Mouse (Mus musculus): Measurements from ENCODE around the gene Tnnc2. TPM values are rescaled to one million over a fixed set of nuclear protein-coding genes. Genes with fewer than 3 reads are reported as not detected.

Tnnc2 gene
- 0.59 and 1.7 TPM in 2 replicates for polyA plus RNA-seq (2014; fragmentation: Nextera tagmentation; extraction: Ambion mirVana)

DNA sequence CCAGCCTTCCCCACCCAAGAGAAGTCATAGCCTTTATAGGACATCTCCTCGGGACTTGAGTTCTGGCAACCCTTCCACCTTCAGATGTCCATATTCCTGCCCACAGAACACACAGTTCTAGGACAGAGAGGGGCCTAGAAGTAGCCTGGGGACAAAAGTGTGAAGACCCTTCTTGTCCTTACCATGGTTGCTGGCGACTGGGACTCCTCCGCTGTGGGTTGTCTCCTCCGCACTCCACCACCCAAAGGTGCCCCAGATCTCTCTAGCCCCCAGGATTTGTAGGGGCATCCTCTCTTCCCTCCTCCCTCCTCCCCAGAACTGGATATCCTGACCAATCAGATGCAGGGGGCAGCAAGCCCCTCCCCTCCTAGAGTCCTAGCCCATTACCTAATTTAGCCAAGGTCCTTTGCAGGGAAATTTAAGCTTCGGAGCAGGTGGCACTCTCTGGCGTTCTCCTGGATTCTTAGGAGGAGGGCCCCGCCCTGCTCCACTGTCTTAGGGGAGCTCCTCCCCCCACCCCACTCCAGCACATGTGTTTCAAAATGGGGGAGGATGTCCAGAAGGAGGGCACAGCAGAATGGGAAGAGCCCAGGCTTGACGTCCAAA, at the start of gene Tnnc2:
Tnnc2 (minus strand) TSS at position 487 of the 606 bp plus-strand sequence.
- no peaks in the 10 kb centered on the region for H3K36me3 ChIP-seq (ENCODE audit: control insufficient read depth, insufficient read depth, low read length)
- H3K9me3 ChIP-seq (ENCODE audit: control insufficient read depth, low read length): no peaks in the 10 kb centered on the region
- peaks cover 0 to 2% of the 10 kb centered on the region in 2 experiments; a peak in 3 of 4 replicates for H3K4me1 ChIP-seq (ENCODE audit: control insufficient read depth in 2 of 2, insufficient read depth in 2 of 2, low read length in 2 of 2)
- H3K4me3 ChIP-seq (ENCODE audit: control insufficient read depth in 1 of 2, insufficient read depth in 1 of 2, low read depth in 1 of 2, low read length in 2 of 2): no peak within 1 kb of the TSS
- no peak within 1 kb of the TSS for H3K9ac ChIP-seq (ENCODE audit: low read length)
- H3K27ac ChIP-seq (replicated peaks in 1 of 2; ENCODE audit: control insufficient read depth in 1 of 2, insufficient read depth in 1 of 2, low read depth in 2 of 2, low read length in 2 of 2): no peak within 1 kb of the TSS
- H3K27me3 ChIP-seq (ENCODE audit: control insufficient read depth, insufficient read depth, low read length): 0 out of 2 replicates have a peak, but pooled peaks cover 5% of the 10 kb centered on the region
- 62% methylated on average over 8 of the region's 8 CpGs for WGBS
- ATAC-seq (ENCODE audit: insufficient number of reproducible peaks, insufficient read depth, low FRiP score, low read depth): no peak
- H3K4me2 ChIP-seq (ENCODE audit: low read length): no peak within 1 kb of the TSS

DNA sequence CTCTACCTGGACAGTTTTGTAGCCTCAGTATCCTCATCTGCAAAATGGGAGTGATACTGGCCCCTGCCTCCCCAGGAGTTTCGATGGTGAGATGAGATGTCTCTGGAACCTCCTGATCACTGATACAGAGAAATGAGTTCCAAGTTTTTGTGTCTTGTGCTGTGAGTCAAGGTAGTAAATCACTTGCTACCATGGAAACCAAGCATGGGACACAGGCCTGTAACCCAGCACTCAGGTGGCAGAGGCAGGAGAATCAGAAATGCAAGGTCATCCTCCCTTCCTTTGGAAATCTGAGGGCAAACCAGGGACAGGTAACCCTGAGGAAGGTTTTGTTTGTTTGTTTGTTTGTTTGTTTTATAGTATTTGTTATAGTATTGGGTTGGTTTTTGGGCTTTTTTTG, 49.3 kb upstream of the Tnnc2 start:
- ATAC-seq (ENCODE audit: insufficient number of reproducible peaks, insufficient read depth, low FRiP score, low read depth): no peak

DNA sequence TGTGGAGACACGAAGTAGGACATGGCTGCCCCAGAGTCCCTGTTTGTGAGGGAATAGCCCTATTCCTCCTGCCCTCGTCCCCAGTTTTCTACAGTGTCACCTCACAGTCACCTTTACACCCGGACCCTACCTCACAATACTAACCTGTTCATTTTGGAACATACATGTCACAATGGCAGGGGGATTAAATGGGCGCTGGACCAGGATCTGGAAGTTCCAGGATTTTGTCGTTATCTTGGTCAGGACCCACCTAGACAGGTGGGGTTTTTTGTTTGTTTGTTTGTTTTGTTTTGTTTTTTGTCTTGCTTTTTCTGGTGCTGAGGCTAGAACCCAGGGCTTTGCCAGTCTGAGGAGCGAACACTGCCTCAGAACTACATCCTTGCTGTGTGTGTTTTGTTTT, 48.7 kb upstream of the Tnnc2 start, which contains the start of gene Spata25:
Spata25 (minus strand) TSS at position 101 of the 400 bp plus-strand sequence.
- H3K4me2 ChIP-seq (ENCODE audit: low read length): no peak within 1 kb of the TSS
- H3K36me3 ChIP-seq (ENCODE audit: control insufficient read depth, insufficient read depth, low read length): peaks cover 55% of the 10 kb centered on the region
- no peak within 1 kb of the TSS for H3K27ac ChIP-seq (replicated peaks in 1 of 2; ENCODE audit: control insufficient read depth in 1 of 2, insufficient read depth in 1 of 2, low read depth in 2 of 2, low read length in 2 of 2)
- no peaks in the 10 kb centered on the region for H3K27me3 ChIP-seq (ENCODE audit: control insufficient read depth, insufficient read depth, low read length)
- 81% methylated on average over 6 of the region's 6 CpGs for WGBS
- H3K4me1 ChIP-seq (ENCODE audit: control insufficient read depth in 2 of 2, insufficient read depth in 2 of 2, low read length in 2 of 2): peaks cover 5 to 24% of the 10 kb centered on the region in 2 experiments; a peak in 3 of 4 replicates
- no peaks in the 10 kb centered on the region for H3K9me3 ChIP-seq (ENCODE audit: control insufficient read depth, low read length)
- no peak within 1 kb of the TSS for H3K4me3 ChIP-seq (ENCODE audit: control insufficient read depth in 1 of 2, insufficient read depth in 1 of 2, low read depth in 1 of 2, low read length in 2 of 2)
- no peak within 1 kb of the TSS for H3K9ac ChIP-seq (ENCODE audit: low read length)
- ATAC-seq (ENCODE audit: insufficient number of reproducible peaks, insufficient read depth, low FRiP score, low read depth): no peak

More for the DNA sequence above, 49.3 kb upstream of the Tnnc2 start:
- Histone ChIP-seq H3K9me3 (ENCODE audit: control insufficient read depth, low read length) (no peaks in the 10 kb centered on the region), H3K36me3 (ENCODE audit: control insufficient read depth, insufficient read depth, low read length) (peaks cover 55% of the 10 kb centered on the region), H3K27me3 (ENCODE audit: control insufficient read depth, insufficient read depth, low read length) (no peaks in the 10 kb centered on the region), H3K4me1 (ENCODE audit: control insufficient read depth in 2 of 2, insufficient read depth in 2 of 2, low read length in 2 of 2) (peaks cover 5 to 22% of the 10 kb centered on the region in 2 experiments; a peak in 3 of 4 replicates), H3K4me2 (ENCODE audit: low read length) (no peak overlapping the region), H3K9ac (ENCODE audit: low read length) (no peak overlapping the region), H3K4me3 (ENCODE audit: control insufficient read depth in 1 of 2, insufficient read depth in 1 of 2, low read depth in 1 of 2, low read length in 2 of 2) (no peak overlapping the region), H3K27ac (replicated peaks in 1 of 2; ENCODE audit: control insufficient read depth in 1 of 2, insufficient read depth in 1 of 2, low read depth in 2 of 2, low read length in 2 of 2) (no peak overlapping the region)
- 88% methylated on average over 1 of the region's 1 CpGs for WGBS

DNA sequence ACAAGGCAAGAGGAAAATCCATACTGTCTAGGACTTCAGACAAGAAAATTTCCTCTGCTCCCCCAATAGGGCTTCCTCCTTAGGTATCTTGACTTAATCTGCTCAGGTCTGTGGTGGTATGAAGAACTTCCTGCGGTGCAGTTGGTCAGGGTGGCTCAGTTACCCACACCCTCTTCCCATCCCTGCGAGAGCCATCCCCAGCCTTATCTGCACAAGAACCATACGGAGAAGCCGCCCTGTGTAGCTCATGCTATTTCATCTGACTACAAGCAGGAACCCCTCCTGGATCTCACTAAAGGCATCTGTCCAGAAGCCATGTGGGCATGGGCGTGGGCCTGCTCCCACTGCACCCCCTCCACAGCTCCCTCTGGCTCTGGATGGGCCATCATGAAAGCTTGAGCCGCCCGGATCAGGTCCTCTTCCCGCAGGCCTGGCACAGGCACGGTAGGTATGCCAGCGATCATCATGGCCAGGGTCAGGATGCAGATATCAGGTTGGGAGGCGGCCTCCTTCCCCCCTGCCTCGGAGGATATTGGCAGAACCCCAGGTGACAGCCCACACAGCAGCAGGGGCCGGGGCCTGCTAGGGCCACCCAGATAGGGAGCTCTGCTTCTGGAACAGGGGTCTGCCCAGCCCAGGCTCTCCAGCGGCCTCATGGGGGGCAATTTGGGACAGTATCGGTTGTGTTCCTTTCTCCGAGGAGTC, 47.5 kb upstream of the Tnnc2 start:
- no peak for ATAC-seq (ENCODE audit: insufficient number of reproducible peaks, insufficient read depth, low FRiP score, low read depth)
- H3K4me2 ChIP-seq (ENCODE audit: low read length): no peak overlapping the region
- no peak overlapping the region for H3K27ac ChIP-seq (replicated peaks in 1 of 2; ENCODE audit: control insufficient read depth in 1 of 2, insufficient read depth in 1 of 2, low read depth in 2 of 2, low read length in 2 of 2)
- peaks cover 3 to 22% of the 10 kb centered on the region in 2 experiments; a peak in 3 of 4 replicates for H3K4me1 ChIP-seq (ENCODE audit: control insufficient read depth in 2 of 2, insufficient read depth in 2 of 2, low read length in 2 of 2)
- H3K27me3 ChIP-seq (ENCODE audit: control insufficient read depth, insufficient read depth, low read length): no peaks in the 10 kb centered on the region
- H3K9me3 ChIP-seq (ENCODE audit: control insufficient read depth, low read length): no peaks in the 10 kb centered on the region
- no peak overlapping the region for H3K9ac ChIP-seq (ENCODE audit: low read length)
- no peak overlapping the region for H3K4me3 ChIP-seq (ENCODE audit: control insufficient read depth in 1 of 2, insufficient read depth in 1 of 2, low read depth in 1 of 2, low read length in 2 of 2)
- WGBS: 80% methylated on average over 16 of the region's 16 CpGs
- peaks cover 55% of the 10 kb centered on the region for H3K36me3 ChIP-seq (ENCODE audit: control insufficient read depth, insufficient read depth, low read length)

DNA sequence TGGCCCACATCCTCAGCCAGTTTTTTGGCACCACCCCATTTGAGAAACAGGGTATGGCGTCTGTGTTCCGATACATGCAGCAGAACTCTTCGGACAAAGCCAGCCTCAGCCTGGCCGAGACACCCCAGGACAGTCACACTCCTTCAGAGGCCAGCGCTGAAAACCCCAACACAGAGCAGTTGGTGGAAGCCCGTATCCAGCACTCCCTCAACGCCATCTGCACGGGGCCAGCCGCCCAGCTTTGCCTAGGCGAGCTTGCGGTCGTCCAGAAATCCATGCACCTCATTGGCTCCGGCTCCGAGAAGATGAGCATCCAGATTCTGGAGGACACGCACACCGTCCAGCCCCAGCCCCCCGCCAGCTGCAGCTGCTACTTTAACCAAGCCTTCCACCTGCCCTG, 45.8 kb upstream of the Tnnc2 start:
- H3K36me3 ChIP-seq (ENCODE audit: control insufficient read depth, insufficient read depth, low read length): peaks cover 66% of the 10 kb centered on the region
- 91% methylated on average over 17 of the region's 17 CpGs for WGBS

DNA sequence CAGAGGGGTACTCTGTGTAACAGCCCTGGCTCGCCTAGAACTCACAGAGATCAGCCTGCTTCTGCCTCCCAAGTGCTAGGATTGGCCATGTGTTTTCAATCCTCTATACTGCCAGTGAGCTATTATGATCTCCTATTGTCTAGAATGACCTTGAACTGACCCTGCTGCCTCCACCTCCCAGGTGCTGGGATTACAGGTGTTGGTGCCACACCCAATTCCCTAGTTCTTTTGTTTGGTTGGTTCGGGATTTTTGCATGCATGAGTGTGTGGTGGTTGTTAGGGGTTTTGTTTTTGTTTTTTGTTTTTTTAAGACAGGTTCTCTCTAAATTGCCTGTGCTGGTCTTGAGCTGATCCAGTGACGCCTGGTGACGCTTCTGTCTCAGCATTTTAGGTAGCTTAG, 44.2 kb upstream of the Tnnc2 start:
- Histone ChIP-seq H3K9ac (ENCODE audit: low read length) (no peak overlapping the region), H3K4me2 (ENCODE audit: low read length) (peak overlapping the region; percentile 67; the same call in 1 of the 2 replicates), H3K4me1 (ENCODE audit: control insufficient read depth in 2 of 2, insufficient read depth in 2 of 2, low read length in 2 of 2) (0 out of 4 replicates have a peak, but pooled peaks cover 0 to 4% of the 10 kb centered on the region in 2 experiments), H3K27ac (replicated peaks in 1 of 2; ENCODE audit: control insufficient read depth in 1 of 2, insufficient read depth in 1 of 2, low read depth in 2 of 2, low read length in 2 of 2) (no peak overlapping the region), H3K36me3 (ENCODE audit: control insufficient read depth, insufficient read depth, low read length) (peaks cover 61% of the 10 kb centered on the region), H3K4me3 (ENCODE audit: control insufficient read depth in 1 of 2, insufficient read depth in 1 of 2, low read depth in 1 of 2, low read length in 2 of 2) (no peak overlapping the region), H3K9me3 (ENCODE audit: control insufficient read depth, low read length) (no peaks in the 10 kb centered on the region), H3K27me3 (ENCODE audit: control insufficient read depth, insufficient read depth, low read length) (no peaks in the 10 kb centered on the region)
- no peak for ATAC-seq (ENCODE audit: insufficient number of reproducible peaks, insufficient read depth, low FRiP score, low read depth)
- WGBS: 96% methylated on average over 4 of the region's 4 CpGs

More for the DNA sequence above, 45.8 kb upstream of the Tnnc2 start:
- no peak overlapping the region for H3K27ac ChIP-seq (replicated peaks in 1 of 2; ENCODE audit: control insufficient read depth in 1 of 2, insufficient read depth in 1 of 2, low read depth in 2 of 2, low read length in 2 of 2)
- H3K4me2 ChIP-seq (ENCODE audit: low read length): no peak overlapping the region
- H3K4me1 ChIP-seq (ENCODE audit: control insufficient read depth in 2 of 2, insufficient read depth in 2 of 2, low read length in 2 of 2): peaks cover under 1 to 6% of the 10 kb centered on the region in 2 experiments; a peak in 2 of 4 replicates
- H3K27me3 ChIP-seq (ENCODE audit: control insufficient read depth, insufficient read depth, low read length): no peaks in the 10 kb centered on the region
- no peak overlapping the region for H3K4me3 ChIP-seq (ENCODE audit: control insufficient read depth in 1 of 2, insufficient read depth in 1 of 2, low read depth in 1 of 2, low read length in 2 of 2)
- H3K9ac ChIP-seq (ENCODE audit: low read length): no peak overlapping the region
- no peak for ATAC-seq (ENCODE audit: insufficient number of reproducible peaks, insufficient read depth, low FRiP score, low read depth)
- H3K9me3 ChIP-seq (ENCODE audit: control insufficient read depth, low read length): no peaks in the 10 kb centered on the region

DNA sequence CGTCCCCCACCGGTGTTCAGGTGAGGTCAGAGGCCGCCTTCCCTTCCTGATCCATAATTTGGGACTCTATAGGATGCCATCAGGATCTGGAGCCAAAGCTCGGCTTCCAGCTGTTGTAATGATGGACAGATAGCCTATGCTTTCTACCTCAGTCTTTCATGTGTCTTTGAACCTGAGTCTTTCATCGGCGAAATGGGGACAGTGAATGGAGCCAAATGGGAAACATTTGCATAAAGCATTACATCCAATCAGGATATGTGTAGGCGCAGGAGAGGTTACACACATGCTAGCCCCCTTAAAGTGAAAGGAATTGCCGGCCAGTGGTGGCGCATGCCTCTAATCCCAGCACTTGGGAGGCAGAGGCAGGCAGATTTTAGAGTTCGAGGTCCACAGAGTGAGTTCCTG, 43.4 kb upstream of the Tnnc2 start:
- H3K36me3 ChIP-seq (ENCODE audit: control insufficient read depth, insufficient read depth, low read length): peaks cover 53% of the 10 kb centered on the region
- H3K9ac ChIP-seq (ENCODE audit: low read length): peak overlapping the region; percentile 79
- H3K9me3 ChIP-seq (ENCODE audit: control insufficient read depth, low read length): no peaks in the 10 kb centered on the region
- peak overlapping the region; percentile 67 for H3K4me2 ChIP-seq (ENCODE audit: low read length)
- H3K4me3 ChIP-seq (ENCODE audit: control insufficient read depth in 1 of 2, insufficient read depth in 1 of 2, low read depth in 1 of 2, low read length in 2 of 2): peak overlapping the region; percentile 63 to 65
- H3K27me3 ChIP-seq (ENCODE audit: control insufficient read depth, insufficient read depth, low read length): no peaks in the 10 kb centered on the region
- H3K4me1 ChIP-seq (ENCODE audit: control insufficient read depth in 2 of 2, insufficient read depth in 2 of 2, low read length in 2 of 2): 0 out of 4 replicates have a peak, but pooled peaks cover 0 to 4% of the 10 kb centered on the region in 2 experiments
- 1% methylated on average over 10 of the region's 10 CpGs for WGBS
- H3K27ac ChIP-seq (replicated peaks in 1 of 2; ENCODE audit: control insufficient read depth in 1 of 2, insufficient read depth in 1 of 2, low read depth in 2 of 2, low read length in 2 of 2): peak overlapping the region; percentile 71 to 75
- ATAC-seq (ENCODE audit: insufficient number of reproducible peaks, insufficient read depth, low FRiP score, low read depth): peak; percentile 57

Data from heart, embryonic 14.5 days (tissue).